Mouse (Mus musculus): Measurements from ENCODE around the gene Fyn.

Gene Fyn

GRCm38 (mm10) chr10:39412826-39413620, 44.4 kb downstream of the Fyn start:
- no peak for DNase-seq

- no peak for DNase-seq
These were observed 45.4 kb downstream of the Fyn start for GRCm38 (mm10) chr10:39414068-39414467.

GRCm38 (mm10) chr10:39415586-39415985, 46.9 kb downstream of the Fyn start:
- no peak for DNase-seq

- DNase-seq = no peak
These were observed 49.0 kb downstream of the Fyn start for GRCm38 (mm10) chr10:39417611-39418010.

- no peak for DNase-seq
These were observed 49.7 kb downstream of the Fyn start for GRCm38 (mm10) chr10:39418395-39418794.

GRCm38 (mm10) chr10:39420842-39421617, 52.4 kb downstream of the Fyn start:
- no peak for DNase-seq

- no peak for DNase-seq
These were observed 53.1 kb downstream of the Fyn start for GRCm38 (mm10) chr10:39421772-39422171.

- no peak for DNase-seq
These were observed 56.0 kb downstream of the Fyn start for GRCm38 (mm10) chr10:39424643-39425042.

- no peak for DNase-seq
These were observed 57.4 kb downstream of the Fyn start for GRCm38 (mm10) chr10:39426033-39426432.

- DNase-seq = no peak
These were observed 58.3 kb downstream of the Fyn start for GRCm38 (mm10) chr10:39426833-39427490.

- DNase-seq = no peak
These were observed 61.0 kb downstream of the Fyn start for GRCm38 (mm10) chr10:39429661-39430060.

- DNase-seq = no peak
These were observed 61.6 kb downstream of the Fyn start for GRCm38 (mm10) chr10:39430074-39430764.

GRCm38 (mm10) chr10:39431265-39431664, 62.6 kb downstream of the Fyn start:
- DNase-seq = no peak

- no peak for DNase-seq
These were observed 64.3 kb downstream of the Fyn start for GRCm38 (mm10) chr10:39432648-39433568.

GRCm38 (mm10) chr10:39433893-39434292, 65.2 kb downstream of the Fyn start:
- no peak for DNase-seq

GRCm38 (mm10) chr10:39434758-39435448, 66.2 kb downstream of the Fyn start:
- no peak for DNase-seq

- DNase-seq = no peak
These were observed 70.2 kb downstream of the Fyn start for GRCm38 (mm10) chr10:39438905-39439304.

- DNase-seq = no peak
These were observed 71.9 kb downstream of the Fyn start for GRCm38 (mm10) chr10:39440506-39440905.

- no peak for DNase-seq
These were observed 73.0 kb downstream of the Fyn start for GRCm38 (mm10) chr10:39441636-39442035.

- DNase-seq = no peak
These were observed 74.5 kb downstream of the Fyn start for GRCm38 (mm10) chr10:39443122-39443521.

- no peak for DNase-seq
These were observed 75.3 kb downstream of the Fyn start for GRCm38 (mm10) chr10:39443947-39444346.

All from right cerebral cortex, adult 18-20 months (tissue).